Mouse (Mus musculus): ENCODE results near the gene Shisal2a. TPM values are rescaled to one million over a fixed set of nuclear protein-coding genes. Genes with fewer than 3 reads are reported as not detected.

The Shisal2a gene
- not detected for polyA plus RNA-seq (2017; shearing (Covaris generic))

DNA sequence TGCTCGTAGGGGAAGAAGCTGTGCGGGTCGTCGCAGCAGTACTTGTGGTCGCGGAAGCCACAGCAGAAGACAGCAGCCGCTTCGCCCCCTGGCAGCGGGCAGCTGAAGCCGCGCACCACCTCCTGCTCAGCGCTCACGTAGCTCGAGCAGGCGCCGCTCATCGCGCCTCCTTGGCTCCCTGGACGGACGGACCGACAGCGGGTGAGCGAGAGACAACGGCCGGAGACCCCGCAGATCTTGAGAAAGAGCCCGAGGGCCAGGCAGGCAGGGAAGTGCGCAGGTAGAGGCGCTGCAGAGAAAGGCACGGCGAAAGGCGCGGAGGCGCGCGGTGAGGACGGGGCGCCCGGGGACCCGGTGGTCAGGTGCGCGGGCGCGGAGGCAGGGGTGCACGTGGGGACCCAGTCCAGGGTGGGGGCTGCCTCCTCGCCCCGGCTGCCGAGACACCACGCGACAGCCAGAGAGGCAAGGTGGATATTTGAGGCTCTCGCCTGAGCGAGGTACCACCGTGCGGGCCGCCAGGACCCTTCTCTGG, at the start of gene Shisal2a:
Gene Shisal2a (minus strand): TSS at position 167 of the 532 bp plus-strand sequence.

GRCm38 (mm10) chr4:108406861-108407401, 23.8 kb upstream of the Shisal2a start, which contains the start of gene Gpx7:
Gpx7 (minus strand) TSS chr4:108406961.

DNA sequence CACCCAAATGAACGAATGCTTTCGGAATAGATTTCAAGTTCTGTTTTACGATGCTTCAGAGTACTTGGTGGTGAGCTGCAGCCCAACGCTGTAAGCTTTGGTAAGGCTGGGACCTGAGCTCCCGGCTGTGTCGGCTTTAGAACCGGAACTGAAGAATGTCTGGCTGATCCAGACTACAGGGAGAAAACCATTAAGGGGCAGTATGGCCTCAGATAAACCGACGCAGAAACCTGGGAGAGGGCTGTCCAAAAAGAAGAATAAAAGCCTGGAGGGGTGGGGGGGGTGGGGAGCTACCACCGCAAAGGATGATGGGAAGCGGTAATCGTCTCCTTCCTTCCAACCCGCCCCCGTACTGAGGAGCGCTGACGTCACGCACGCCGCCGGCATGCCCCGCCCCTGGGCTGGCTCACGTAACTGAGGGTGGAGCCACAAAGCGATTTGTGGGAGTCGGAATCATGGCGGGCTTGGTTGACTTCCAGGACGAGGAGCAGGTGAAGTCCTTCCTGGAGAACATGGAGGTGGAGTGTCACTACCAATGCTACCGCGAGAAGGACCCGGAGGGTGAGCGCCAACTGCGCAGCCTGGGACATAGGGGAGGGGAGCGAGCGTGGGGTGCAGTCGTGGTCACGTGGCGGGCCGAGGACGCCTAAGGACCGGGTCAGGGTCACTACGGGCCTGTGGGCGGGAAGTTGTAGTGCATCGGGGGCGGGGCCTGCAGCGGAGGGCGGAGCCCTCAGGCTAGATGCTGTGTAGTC, 55.2 kb downstream of the Shisal2a start, which contains the start of gene Coa7:
Gene Coa7 (plus strand): TSS at position 411 of the 755 bp plus-strand sequence.

Other genes with a start within 250 kb of the Shisal2a start
- 321 TPM for gene Scp2, start 238.4 kb downstream of the Shisal2a start, polyA plus RNA-seq (2017; shearing (Covaris generic))
- 4.4 TPM for gene Echdc2, start 217.9 kb downstream of the Shisal2a start, polyA plus RNA-seq (2017; shearing (Covaris generic))
- gene Zyg11a, start 165.3 kb downstream of the Shisal2a start, polyA plus RNA-seq (2017; shearing (Covaris generic)), result not detected
- 26.4 TPM for gene Zyg11b, start 82.3 kb downstream of the Shisal2a start, polyA plus RNA-seq (2017; shearing (Covaris generic))
- 27.7 TPM for gene Coa7, start 55.2 kb downstream of the Shisal2a start, polyA plus RNA-seq (2017; shearing (Covaris generic))
- 6.2 TPM for gene Gpx7, start 23.6 kb upstream of the Shisal2a start, polyA plus RNA-seq (2017; shearing (Covaris generic))
- 48.9 TPM for gene Tut4, start 76.1 kb upstream of the Shisal2a start, polyA plus RNA-seq (2017; shearing (Covaris generic))
- 68.7 TPM for gene Prpf38a, start 196.0 kb upstream of the Shisal2a start, polyA plus RNA-seq (2017; shearing (Covaris generic))
- gene Orc1, start 196.1 kb upstream of the Shisal2a start, polyA plus RNA-seq (2017; shearing (Covaris generic)), result 2.7 TPM
- gene Cc2d1b, start 236.6 kb upstream of the Shisal2a start, polyA plus RNA-seq (2017; shearing (Covaris generic)), result 110 TPM